Mouse (Mus musculus) kidney, embryonic 16.5 days (tissue): ENCODE data around the gene Tyk2. TPM values are rescaled to one million over a fixed set of nuclear protein-coding genes. Genes with fewer than 3 reads are reported as not detected.

Experiments
- ATAC-seq: fragments of 200-750 bp; cut with Nextera tagmentation; 2 replicates; pipeline ENCODE4 v1.8.0; 2017; ENCODE audit warnings: moderate TSS enrichment; ENCODE audit not compliant: low FRiP score, low TSS enrichment
- H3K27ac ChIP-seq: fragments of 300-500 bp; sonication (generic); 2 replicates; pipeline ENCODE4 v1.5.1; 2014; ENCODE audit warnings: low read length
- H3K27me3 ChIP-seq: fragments of 300-500 bp; sonication (generic); 2 replicates; pipeline ENCODE4 v1.6.1; 2014; ENCODE audit warnings: low read length, control low read depth, mixed read lengths; ENCODE audit not compliant: insufficient read depth
- H3K36me3 ChIP-seq: fragments of 300-500 bp; sonication (generic); 2 replicates; pipeline ENCODE4 v1.6.1; 2014; ENCODE audit warnings: low read length, control low read depth, mixed read lengths; ENCODE audit not compliant: insufficient read depth
- H3K4me1 ChIP-seq: fragments of 300-500 bp; sonication (generic); 2 replicates; pipeline ENCODE4 v1.6.1; 2014; ENCODE audit warnings: low read length, control low read depth, mixed read lengths; ENCODE audit not compliant: insufficient read depth
- H3K4me2 ChIP-seq: fragments of 300-500 bp; sonication (generic); replicated peaks from 2 replicates; pipeline ENCODE4 v1.6.1; 2014; ENCODE audit warnings: low read depth, low read length
- H3K4me3 ChIP-seq: fragments of 300-500 bp; sonication (generic); 2 replicates; pipeline ENCODE4 v1.5.1; 2014; ENCODE audit warnings: mild to moderate bottlenecking, low read length
- H3K9ac ChIP-seq: fragments of 300-500 bp; sonication (generic); replicated peaks from 2 replicates; pipeline ENCODE4 v1.6.1; 2014; ENCODE audit warnings: low read length
- H3K9me3 ChIP-seq: fragments of 300-500 bp; sonication (generic); 2 replicates; pipeline ENCODE4 v1.6.1; 2016; ENCODE audit warnings: low read length, control low read depth
- WGBS: fragments of 180-500 bp; shearing (Covaris S2); extraction: QIAGEN DNeasy Blood & Tissue Kit; methylation state at CpG from one replicate; pipeline ENCODE4 v1.1.7; 2014; 5-methylcytosine and 5-hydroxymethylcytosine counted together
- polyA plus RNA-seq: library from polyadenylated mRNA; unstranded; fragments of >200 nt; fragmentation: Nextera tagmentation; extraction: Ambion mirVana; gene quantifications from 2 replicates; pipeline ENCODE4 v1.2.1, GENCODE M21; 2015

The Tyk2 gene
- polyA plus RNA-seq, 1 experiment from 2014 or later = 16.1 TPM

DNA sequence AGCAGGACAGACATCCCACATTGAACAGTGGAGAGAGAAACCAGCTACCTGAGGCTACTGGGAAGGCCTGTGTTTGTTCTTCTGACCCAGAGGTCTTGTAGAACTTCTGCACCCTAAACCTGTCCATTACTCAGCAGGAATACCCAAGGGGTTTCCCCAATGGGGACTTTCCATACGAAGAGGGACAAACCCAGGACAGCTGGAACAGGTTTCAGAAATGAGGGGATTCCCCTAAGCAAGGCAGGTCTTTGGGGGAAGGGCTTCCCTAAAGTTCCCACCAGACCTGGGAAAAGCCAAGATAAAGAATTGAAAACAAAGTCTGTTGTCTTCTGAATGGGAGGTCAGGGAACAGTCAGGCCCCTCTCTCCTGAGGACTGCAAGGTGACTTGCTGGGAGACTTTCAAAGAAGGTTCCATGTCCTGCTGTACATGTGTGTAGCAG lies 4.9 kb upstream of the Tyk2 start:
- Histone ChIP-seq H3K9me3 (no peaks in the 10 kb centered on the region), H3K9ac (no peak overlapping the region), H3K27me3 (no peaks in the 10 kb centered on the region), H3K4me2 (no peak overlapping the region), H3K4me3 (no peak overlapping the region), H3K27ac (no peak overlapping the region), H3K4me1 (no peaks in the 10 kb centered on the region), H3K36me3 (peaks cover 31% of the 10 kb centered on the region)
- 61% methylated on average over 1 of the region's 1 CpGs for WGBS
- no peak for ATAC-seq

DNA sequence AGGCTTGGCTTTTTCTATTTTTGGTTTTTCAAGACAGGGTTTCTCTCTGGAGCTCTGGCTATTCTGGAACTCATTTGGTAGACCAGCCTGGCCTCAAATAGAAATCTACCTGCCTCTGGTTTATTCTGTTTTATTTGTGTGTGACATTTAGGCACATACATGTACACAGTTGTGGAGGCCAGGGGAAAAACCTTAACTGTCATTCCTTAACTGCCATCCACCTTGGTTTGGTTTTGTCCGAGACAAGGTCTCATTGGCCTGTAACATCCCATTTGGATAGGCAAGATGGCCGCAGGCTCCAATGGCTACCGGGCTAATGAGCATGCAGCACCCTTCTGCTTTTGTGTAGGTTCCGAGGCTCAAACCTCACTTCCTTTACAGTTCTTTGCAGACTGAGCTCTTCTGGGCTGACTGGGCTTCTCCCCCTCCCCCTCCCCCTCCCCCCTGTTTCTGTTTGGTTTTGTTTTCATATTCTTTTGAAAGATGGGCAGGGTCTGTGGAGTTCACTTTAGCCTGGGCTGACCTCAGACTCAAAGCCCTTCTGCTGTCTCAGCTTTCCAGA lies 4.4 kb upstream of the Tyk2 start:
- Histone ChIP-seq H3K9me3 (no peaks in the 10 kb centered on the region), H3K4me3 (no peak overlapping the region), H3K27ac (peak overlapping the region; percentile 37; the same call in 1 of the 2 replicates), H3K4me2 (no peak overlapping the region), H3K36me3 (peaks cover 26% of the 10 kb centered on the region), H3K27me3 (no peaks in the 10 kb centered on the region), H3K9ac (no peak overlapping the region), H3K4me1 (no peaks in the 10 kb centered on the region)
- WGBS = 80% methylated on average over 4 of the region's 4 CpGs
- ATAC-seq = no peak

DNA sequence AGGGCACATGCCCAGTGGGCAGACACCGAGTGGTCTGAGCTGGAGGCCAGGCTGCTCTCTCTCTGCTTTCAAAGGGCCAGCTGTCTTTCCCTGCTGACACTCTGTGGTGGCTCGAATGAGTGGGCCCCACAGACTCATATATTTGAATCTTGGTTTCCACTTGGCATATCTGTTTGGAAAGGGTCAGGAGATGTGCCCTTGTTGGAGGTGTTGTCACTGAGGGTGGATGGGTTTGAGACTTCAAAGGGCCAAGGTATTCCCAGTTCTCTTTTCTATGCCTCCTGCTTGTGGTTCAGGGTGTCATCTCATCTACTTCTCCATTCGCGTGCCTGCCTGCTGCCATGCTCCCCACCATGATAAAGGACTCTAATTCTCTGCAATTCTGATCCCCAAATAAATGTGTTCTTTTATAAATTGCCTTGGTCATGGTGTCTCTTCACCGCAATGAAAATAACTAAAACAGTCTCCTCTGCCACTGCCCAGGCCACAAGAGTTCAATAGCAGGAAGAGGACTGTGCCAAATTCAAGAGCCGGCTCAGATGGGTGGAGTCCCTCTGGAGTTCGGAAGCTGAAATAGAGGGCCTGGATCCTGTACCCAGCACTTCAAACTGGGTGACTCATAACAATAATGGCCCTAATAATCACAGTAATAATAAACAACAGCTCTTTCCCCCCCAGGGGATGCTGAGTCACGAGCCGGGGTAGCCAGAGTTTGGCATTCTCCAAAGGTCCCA lies 3.7 kb upstream of the Tyk2 start:
- 60% methylated on average over 9 of the region's 9 CpGs for WGBS
- H3K4me2 ChIP-seq = no peak overlapping the region
- no peak for ATAC-seq
- H3K9me3 ChIP-seq = no peaks in the 10 kb centered on the region
- peaks cover 19% of the 10 kb centered on the region for H3K36me3 ChIP-seq
- no peak overlapping the region for H3K9ac ChIP-seq
- H3K4me1 ChIP-seq = no peaks in the 10 kb centered on the region
- H3K27ac ChIP-seq = peak overlapping the region; percentile 37; the same call in 1 of the 2 replicates
- no peaks in the 10 kb centered on the region for H3K27me3 ChIP-seq
- H3K4me3 ChIP-seq = no peak overlapping the region

DNA sequence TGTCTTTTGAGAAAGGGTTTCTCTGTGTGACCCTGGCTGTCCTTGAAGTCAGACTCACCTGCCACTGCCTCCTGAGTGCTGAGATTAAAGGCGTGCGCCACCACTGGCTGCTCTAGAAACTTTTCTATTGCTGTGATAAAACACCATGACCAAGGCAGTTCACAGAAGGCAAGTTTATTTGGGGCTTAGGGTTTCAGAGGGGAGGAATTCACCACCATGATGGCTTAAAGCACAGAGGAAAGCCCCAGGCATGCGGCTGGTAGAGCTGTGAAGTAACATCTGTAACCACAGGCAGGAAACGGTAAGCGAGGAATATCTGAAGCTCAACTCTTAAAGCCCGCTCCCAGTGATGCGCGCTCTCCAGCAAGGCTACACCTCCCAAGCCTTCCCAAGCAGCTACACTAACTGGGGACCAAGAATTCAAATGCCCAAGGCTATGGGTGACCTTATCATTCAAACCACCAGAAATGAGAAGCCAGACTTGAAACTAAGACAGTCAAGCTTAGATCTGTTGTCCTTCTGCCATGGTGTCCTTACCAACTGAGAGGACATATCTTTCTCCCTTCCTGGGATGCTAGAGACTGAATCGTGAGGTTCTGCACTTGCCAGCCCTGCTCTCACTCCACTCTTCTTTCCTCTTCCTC lies 2.1 kb upstream of the Tyk2 start:
- Histone ChIP-seq H3K4me3 (no peak overlapping the region), H3K9ac (no peak overlapping the region), H3K36me3 (peaks cover 4% of the 10 kb centered on the region; the same call in 1 of the 2 replicates), H3K27ac (no peak overlapping the region), H3K27me3 (no peaks in the 10 kb centered on the region), H3K9me3 (no peaks in the 10 kb centered on the region), H3K4me2 (no peak overlapping the region), H3K4me1 (no peaks in the 10 kb centered on the region)
- no peak for ATAC-seq
- 76% methylated on average over 9 of the region's 9 CpGs for WGBS

DNA sequence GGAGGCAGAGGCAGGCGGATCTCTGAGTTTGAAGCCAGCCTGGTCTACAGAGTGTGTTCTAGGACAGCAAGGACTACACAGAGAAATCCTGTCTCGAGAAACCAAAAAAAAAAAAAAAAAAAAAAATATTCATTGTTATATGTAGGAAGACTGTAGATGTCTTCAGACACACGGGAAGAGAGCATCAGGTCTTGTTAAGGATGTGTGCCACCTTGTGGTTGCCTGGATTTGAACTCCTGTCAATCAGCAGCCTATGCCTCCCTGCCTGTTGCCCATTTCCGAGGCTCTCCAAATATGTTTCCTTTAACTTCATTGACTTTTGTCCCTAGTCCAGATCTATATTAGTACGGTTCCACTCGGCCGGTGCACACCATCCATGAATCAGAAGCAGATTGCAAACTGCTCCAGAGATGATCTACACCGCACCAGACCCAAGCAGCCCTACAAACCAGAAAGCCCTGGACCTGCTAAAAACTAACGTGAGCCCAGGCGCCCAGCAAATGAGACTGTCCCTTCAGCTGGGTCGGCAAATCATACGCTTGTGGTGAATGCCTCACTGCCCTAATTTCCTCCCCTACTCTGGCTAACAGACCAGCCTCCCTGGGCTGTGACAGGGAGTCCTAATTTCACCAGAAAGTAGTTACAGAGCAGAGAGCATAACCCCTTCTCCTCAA lies 1.2 kb upstream of the Tyk2 start:
- H3K27me3 ChIP-seq = no peaks in the 10 kb centered on the region
- H3K9ac ChIP-seq = no peak overlapping the region
- H3K4me1 ChIP-seq = no peaks in the 10 kb centered on the region
- no peak overlapping the region for H3K27ac ChIP-seq
- 80% methylated on average over 12 of the region's 12 CpGs for WGBS
- no peaks in the 10 kb centered on the region for H3K36me3 ChIP-seq
- no peak for ATAC-seq
- no peak overlapping the region for H3K4me3 ChIP-seq
- H3K4me2 ChIP-seq = no peak overlapping the region
- H3K9me3 ChIP-seq = no peaks in the 10 kb centered on the region

DNA sequence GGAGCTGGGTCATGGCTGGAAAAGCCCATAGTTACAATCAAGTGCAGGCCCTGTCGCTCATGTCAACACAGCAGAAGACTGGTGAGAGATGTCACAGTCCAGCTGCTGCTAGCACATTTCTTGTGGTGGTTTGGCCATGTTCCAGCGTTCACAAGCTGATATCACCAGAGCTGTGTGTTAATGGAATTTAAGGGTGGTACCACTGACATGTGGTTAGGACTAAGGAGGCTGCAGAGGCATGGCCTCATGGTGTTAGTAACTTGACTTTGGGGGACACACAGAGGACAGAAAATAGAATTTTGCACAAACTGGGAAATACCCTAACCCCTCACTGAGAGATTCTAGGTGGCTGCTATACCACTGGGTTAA lies 4.8 kb downstream of the Tyk2 start:
- no peak overlapping the region for H3K4me2 ChIP-seq
- WGBS = 69% methylated on average over 2 of the region's 2 CpGs
- H3K36me3 ChIP-seq = peaks cover 17% of the 10 kb centered on the region
- no peaks in the 10 kb centered on the region for H3K27me3 ChIP-seq
- no peak overlapping the region for H3K9ac ChIP-seq
- ATAC-seq = no peak
- no peak overlapping the region for H3K4me3 ChIP-seq
- no peaks in the 10 kb centered on the region for H3K4me1 ChIP-seq
- no peaks in the 10 kb centered on the region for H3K9me3 ChIP-seq
- H3K27ac ChIP-seq = no peak overlapping the region

DNA sequence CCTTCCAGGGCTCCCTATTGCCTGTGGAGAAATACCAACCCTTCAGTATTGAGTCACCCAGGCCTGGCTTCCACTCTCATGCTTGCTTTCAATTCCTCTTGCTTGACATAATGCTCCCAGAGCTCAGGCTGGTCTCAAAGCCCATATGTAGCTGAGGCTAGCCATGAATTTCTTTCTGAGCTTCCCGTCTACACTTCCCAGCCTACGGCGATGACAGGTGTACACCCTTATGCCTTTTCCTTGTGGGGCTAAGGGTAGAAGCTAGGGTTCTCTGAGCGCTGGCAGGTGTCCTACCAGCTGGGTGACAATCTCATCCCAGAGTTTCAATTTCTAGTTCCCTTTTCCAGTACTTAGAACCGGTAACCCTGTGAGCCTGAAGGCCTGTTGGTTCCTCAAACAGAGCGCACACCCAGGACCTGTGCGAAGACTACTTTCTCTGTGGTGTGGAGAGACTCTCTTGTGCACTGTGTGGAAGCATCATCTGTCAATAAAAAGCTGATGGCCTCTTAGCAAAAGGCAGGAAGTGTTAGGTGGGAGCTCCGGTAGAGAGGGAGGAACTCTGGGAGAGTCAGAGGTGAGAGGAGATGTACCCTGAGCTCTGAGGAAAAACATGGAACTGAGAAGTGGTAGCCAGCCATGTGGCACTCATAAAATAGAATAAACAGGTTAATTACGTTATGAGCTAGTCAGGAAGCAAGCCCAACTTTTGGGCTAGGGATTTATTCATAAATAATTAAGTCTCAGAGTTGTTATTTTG lies 5.4 kb downstream of the Tyk2 start:
- Histone ChIP-seq H3K4me2 (no peak overlapping the region), H3K9ac (no peak overlapping the region), H3K4me3 (no peak overlapping the region), H3K4me1 (no peaks in the 10 kb centered on the region), H3K27me3 (no peaks in the 10 kb centered on the region), H3K36me3 (peaks cover 21% of the 10 kb centered on the region), H3K27ac (no peak overlapping the region), H3K9me3 (no peaks in the 10 kb centered on the region)
- 87% methylated on average over 9 of the region's 9 CpGs for WGBS
- ATAC-seq = no peak

DNA sequence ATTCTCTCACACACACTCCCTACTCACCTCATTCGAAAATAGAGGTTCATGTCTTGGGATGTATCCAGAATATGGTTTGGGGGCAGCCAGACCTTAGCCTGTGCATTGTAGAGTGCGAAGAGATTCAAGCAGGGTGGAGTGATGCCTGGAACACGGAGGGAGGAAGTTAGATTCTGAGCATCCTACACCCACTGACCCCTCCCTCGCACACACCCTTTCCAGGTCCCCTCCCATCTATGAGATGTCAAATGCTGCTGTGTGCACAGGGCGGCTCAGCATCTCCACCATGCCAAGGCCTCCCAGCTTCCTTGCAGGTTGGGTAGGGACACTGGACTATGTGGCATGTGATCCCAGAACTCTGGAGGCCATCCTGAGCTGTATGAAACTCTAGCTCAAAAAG lies 6.2 kb downstream of the Tyk2 start:
- Histone ChIP-seq H3K4me3 (no peak overlapping the region), H3K9ac (no peak overlapping the region), H3K4me2 (no peak overlapping the region), H3K27ac (no peak overlapping the region), H3K27me3 (no peaks in the 10 kb centered on the region), H3K36me3 (peaks cover 24% of the 10 kb centered on the region), H3K4me1 (no peaks in the 10 kb centered on the region), H3K9me3 (no peaks in the 10 kb centered on the region)
- 77% methylated on average over 5 of the region's 5 CpGs for WGBS
- no peak for ATAC-seq

DNA sequence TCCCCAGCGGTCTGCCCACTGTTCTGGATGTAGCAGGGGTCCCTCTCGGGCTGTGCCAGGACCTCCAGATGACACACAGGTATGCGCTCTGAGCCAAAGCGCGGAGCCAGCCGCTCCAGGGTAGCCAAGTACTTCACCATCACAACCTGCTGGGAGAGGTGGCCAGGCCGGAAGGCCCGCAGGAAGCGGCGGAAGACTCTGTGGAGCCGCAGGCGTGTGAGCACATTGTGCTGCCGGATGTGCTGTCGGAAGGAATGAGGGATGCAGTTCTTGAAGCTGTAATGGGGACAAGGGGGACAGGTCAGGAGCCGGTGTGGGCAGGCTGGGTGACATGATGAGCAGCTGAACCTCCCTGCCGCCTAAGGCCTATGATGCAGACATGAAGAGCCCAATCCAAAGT lies 9.6 kb downstream of the Tyk2 start:
- Histone ChIP-seq H3K36me3 (peaks cover 19% of the 10 kb centered on the region; the same call in 1 of the 2 replicates), H3K4me3 (no peak overlapping the region), H3K27me3 (no peaks in the 10 kb centered on the region), H3K4me2 (no peak overlapping the region), H3K9ac (no peak overlapping the region), H3K27ac (no peak overlapping the region), H3K9me3 (no peaks in the 10 kb centered on the region), H3K4me1 (no peaks in the 10 kb centered on the region)
- WGBS = 94% methylated on average over 16 of the region's 16 CpGs
- no peak for ATAC-seq
